Mouse (Mus musculus) kidney, adult 8-10 months (tissue): ENCODE data around the gene Map4k2.

ENCODE experiments used
- DNase-seq, 2 experiments: peaks; one replicate each; pipeline ENCODE4 v3.0.0; 2022

The Map4k2 gene

GRCm38 (mm10) chr19:6382323-6382924 is 41.5 kb downstream of the Map4k2 start:
- DNase-seq = no peak

- DNase-seq = no peak
These were observed 42.5 kb downstream of the Map4k2 start for GRCm38 (mm10) chr19:6383470-6383869.

- peak; percentile 48 to 52 for DNase-seq
These were observed 43.2 kb downstream of the Map4k2 start, which contains the start of gene Pygm for GRCm38 (mm10) chr19:6384128-6384527. Gene Pygm, plus strand, starts transcription at chr19:6384399.

GRCm38 (mm10) chr19:6384954-6385353 is 44.0 kb downstream of the Map4k2 start:
- DNase-seq = no peak

- DNase-seq = no peak
These were observed 44.5 kb downstream of the Map4k2 start for GRCm38 (mm10) chr19:6385419-6385818.

GRCm38 (mm10) chr19:6385821-6386220 is 44.9 kb downstream of the Map4k2 start:
- DNase-seq = no peak

GRCm38 (mm10) chr19:6386234-6386633 is 45.3 kb downstream of the Map4k2 start:
- no peak for DNase-seq

- no peak for DNase-seq
These were observed 47.1 kb downstream of the Map4k2 start for GRCm38 (mm10) chr19:6388006-6388405.

- no peak for DNase-seq
These were observed 48.9 kb downstream of the Map4k2 start for GRCm38 (mm10) chr19:6389803-6390202.

- DNase-seq = no peak
These were observed 49.3 kb downstream of the Map4k2 start for GRCm38 (mm10) chr19:6390251-6390650.

- no peak for DNase-seq
These were observed 51.9 kb downstream of the Map4k2 start for GRCm38 (mm10) chr19:6392743-6393393.

- no peak for DNase-seq
These were observed 52.7 kb downstream of the Map4k2 start for GRCm38 (mm10) chr19:6393637-6394036.

GRCm38 (mm10) chr19:6396237-6396636 is 55.3 kb downstream of the Map4k2 start:
- DNase-seq = no peak

- peak in 1 of 2 experiments; percentile 41 for DNase-seq
These were observed 56.8 kb downstream of the Map4k2 start for GRCm38 (mm10) chr19:6397582-6398249.

GRCm38 (mm10) chr19:6398447-6399284 is 57.7 kb downstream of the Map4k2 start:
- DNase-seq = peak; percentile 52 to 62

GRCm38 (mm10) chr19:6399285-6400095 is 58.6 kb downstream of the Map4k2 start, which contains the start of gene Rasgrp2:
Gene Rasgrp2, plus strand, starts transcription at chr19:6399340.
- DNase-seq = peak; percentile 40 to 55

- DNase-seq = no peak
These were observed 59.5 kb downstream of the Map4k2 start for GRCm38 (mm10) chr19:6400096-6401086.

GRCm38 (mm10) chr19:6401131-6401815 is 60.3 kb downstream of the Map4k2 start:
- DNase-seq = peak; percentile 68 to 78

- peak; percentile 53 to 73 for DNase-seq
These were observed 61.0 kb downstream of the Map4k2 start for GRCm38 (mm10) chr19:6401951-6402350.

GRCm38 (mm10) chr19:6403869-6404268 is 62.9 kb downstream of the Map4k2 start:
- DNase-seq = no peak
